Mouse (Mus musculus): ENCODE data around the gene Igfals. TPM values are rescaled to one million over a fixed set of nuclear protein-coding genes. Genes with fewer than 3 reads are reported as not detected.
A peak's percentile ranks its signal among the peaks of the same experiment; 100 is the strongest.

The Igfals gene
- total and polyA plus RNA-seq, 2 experiments from 2014 or later = 0.53 to 1.7 TPM

DNA sequence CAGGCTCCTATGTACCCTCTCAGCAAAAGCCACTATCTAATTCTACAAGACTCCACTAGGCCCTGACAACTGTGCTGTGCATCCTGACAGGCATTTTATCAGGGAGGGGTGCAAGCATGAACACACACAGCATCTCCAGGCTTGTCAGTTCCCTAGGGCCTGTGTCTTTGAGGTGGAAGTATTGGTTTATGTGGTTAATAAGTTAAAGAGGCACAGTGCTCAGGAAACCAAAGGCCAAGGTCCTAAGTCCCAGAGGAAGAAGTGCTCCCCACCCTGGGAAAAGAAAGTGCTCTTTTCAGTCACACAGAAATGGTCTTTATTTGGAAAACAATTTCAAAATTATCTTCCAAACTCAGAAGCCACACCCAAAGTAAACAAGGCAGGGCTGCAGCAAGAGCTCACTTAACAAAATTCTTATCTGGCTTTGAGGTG is 17.2 kb upstream of the Igfals start:
- Histone ChIP-seq H3K27me3 (ENCODE audit: control insufficient read depth, insufficient read depth, low read length) (no peaks in the 10 kb centered on the region), H3K4me1 (ENCODE audit: control insufficient read depth, insufficient read depth) (peaks cover 27% of the 10 kb centered on the region), H3K36me3 (replicated peaks; ENCODE audit: control insufficient read depth, insufficient read depth, low read length) (peaks cover 10% of the 10 kb centered on the region), H3K4me2 (ENCODE audit: low read depth, low read length) (peak overlapping the region; percentile 89), H3K9me3 (replicated peaks; ENCODE audit: control insufficient read depth, low read length) (no peaks in the 10 kb centered on the region), H3K9ac (replicated peaks; ENCODE audit: low read depth, low read length) (peak overlapping the region; percentile 12), H3K27ac (ENCODE audit: low read depth) (peak overlapping the region; percentile 93), H3K4me3 (ENCODE audit: low read depth, low read length) (peak overlapping the region; percentile 65)
- no peak for DNase-seq (ENCODE audit: low spot score)
- ATAC-seq (ENCODE audit: insufficient read depth, low read depth) = no peak
- TF ChIP-seq EP300 (IDR thresholded peaks at IDR 0.05; ENCODE audit: low read depth) (no peak), CTCF (IDR thresholded peaks at IDR 0.05; ENCODE audit: low read depth) (no peak)

DNA sequence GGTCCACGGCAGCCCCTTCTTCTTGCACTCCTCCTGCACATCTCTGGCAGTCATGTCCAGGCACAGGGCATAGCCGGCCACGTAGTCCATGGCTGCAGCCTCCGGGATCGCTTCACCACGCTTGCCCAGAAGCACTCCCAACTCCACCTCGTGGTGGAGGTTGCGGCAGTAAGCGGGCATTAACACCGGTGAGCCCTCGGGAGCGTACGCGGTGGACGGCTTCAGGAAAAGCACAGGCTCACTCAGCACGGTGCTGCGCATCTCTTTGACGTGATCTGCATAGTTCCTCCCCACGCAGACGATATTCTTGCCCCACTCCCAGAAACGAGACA is 16.1 kb upstream of the Igfals start:
- Histone ChIP-seq H3K4me1 (ENCODE audit: control insufficient read depth, insufficient read depth) (peaks cover 22% of the 10 kb centered on the region), H3K4me3 (ENCODE audit: low read depth, low read length) (peak overlapping the region; percentile 65), H3K27me3 (ENCODE audit: control insufficient read depth, insufficient read depth, low read length) (no peaks in the 10 kb centered on the region), H3K9me3 (replicated peaks; ENCODE audit: control insufficient read depth, low read length) (no peaks in the 10 kb centered on the region), H3K4me2 (ENCODE audit: low read depth, low read length) (peak overlapping the region; percentile 89), H3K36me3 (replicated peaks; ENCODE audit: control insufficient read depth, insufficient read depth, low read length) (peaks cover 19% of the 10 kb centered on the region), H3K27ac (ENCODE audit: low read depth) (peak overlapping the region; percentile 93), H3K9ac (replicated peaks; ENCODE audit: low read depth, low read length) (peak overlapping the region; percentile 72)
- DNase-seq (ENCODE audit: low spot score) (peak; percentile 33), ATAC-seq (ENCODE audit: insufficient read depth, low read depth) (peak; percentile 47)
- WGBS = 1% methylated on average over 21 of the region's 21 CpGs
- no peak; the same call in 1 of the 2 replicates for TF ChIP-seq EP300 (IDR thresholded peaks at IDR 0.05; ENCODE audit: low read depth)
- peak; percentile 45 for TF ChIP-seq CTCF (IDR thresholded peaks at IDR 0.05; ENCODE audit: low read depth)

DNA sequence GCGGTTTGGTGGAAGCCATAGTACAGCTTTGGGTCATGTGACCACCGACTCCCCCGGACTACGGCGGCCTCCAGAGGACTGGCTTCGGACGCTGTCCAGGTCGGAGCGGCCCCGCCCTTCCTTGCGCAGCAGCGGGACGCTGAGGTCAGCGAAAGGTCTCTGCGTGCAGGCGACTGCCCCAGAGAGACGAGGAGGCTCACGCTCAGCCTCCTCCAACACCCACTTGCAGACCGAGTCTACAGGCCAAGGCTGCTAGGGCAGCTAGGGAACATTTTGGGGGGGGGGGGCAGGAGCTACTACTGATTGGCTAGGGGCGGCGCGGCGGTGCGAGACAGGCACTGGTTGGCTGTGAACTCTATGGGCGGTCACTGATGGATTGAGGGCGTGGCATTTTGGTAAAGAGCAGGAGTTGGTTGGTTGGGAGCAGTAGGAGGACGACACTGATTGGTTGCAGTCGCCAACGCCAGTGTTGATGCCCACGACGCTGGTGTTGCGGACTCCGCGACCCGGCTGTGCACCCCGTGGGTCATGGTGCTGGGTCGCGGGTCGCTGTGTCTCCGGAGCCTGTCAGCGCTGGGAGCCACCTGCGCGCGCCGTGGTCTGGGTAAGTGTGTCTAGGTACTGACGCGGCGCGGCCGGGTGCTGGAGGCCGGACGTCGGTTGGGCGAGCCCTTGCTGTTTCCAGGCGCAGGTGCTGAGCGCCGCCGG is 15.6 kb upstream of the Igfals start, which contains the start of gene Fahd1:
TSS of gene Fahd1 (minus strand) at position 300 of the 708 bp plus-strand sequence.
- peaks cover 17% of the 10 kb centered on the region for H3K4me1 ChIP-seq (ENCODE audit: control insufficient read depth, insufficient read depth)
- H3K9ac ChIP-seq (replicated peaks; ENCODE audit: low read depth, low read length) = peak within 1 kb of the TSS; percentile 72
- H3K27me3 ChIP-seq (ENCODE audit: control insufficient read depth, insufficient read depth, low read length) = no peaks in the 10 kb centered on the region
- WGBS = under 1% methylated on average over 58 of the region's 58 CpGs
- peak; percentile 76 for TF ChIP-seq EP300 (IDR thresholded peaks at IDR 0.05; ENCODE audit: low read depth)
- TF ChIP-seq CTCF (IDR thresholded peaks at IDR 0.05; ENCODE audit: low read depth) = no peak
- H3K4me3 ChIP-seq (ENCODE audit: low read depth, low read length) = peak within 1 kb of the TSS; percentile 65
- peak; percentile 99 for DNase-seq (ENCODE audit: low spot score)
- H3K9me3 ChIP-seq (replicated peaks; ENCODE audit: control insufficient read depth, low read length) = no peaks in the 10 kb centered on the region
- H3K4me2 ChIP-seq (ENCODE audit: low read depth, low read length) = peak within 1 kb of the TSS; percentile 89
- H3K36me3 ChIP-seq (replicated peaks; ENCODE audit: control insufficient read depth, insufficient read depth, low read length) = peaks cover 24% of the 10 kb centered on the region
- ATAC-seq (ENCODE audit: insufficient read depth, low read depth) = peak; percentile 96
- peak within 1 kb of the TSS; percentile 93 for H3K27ac ChIP-seq (ENCODE audit: low read depth)

DNA sequence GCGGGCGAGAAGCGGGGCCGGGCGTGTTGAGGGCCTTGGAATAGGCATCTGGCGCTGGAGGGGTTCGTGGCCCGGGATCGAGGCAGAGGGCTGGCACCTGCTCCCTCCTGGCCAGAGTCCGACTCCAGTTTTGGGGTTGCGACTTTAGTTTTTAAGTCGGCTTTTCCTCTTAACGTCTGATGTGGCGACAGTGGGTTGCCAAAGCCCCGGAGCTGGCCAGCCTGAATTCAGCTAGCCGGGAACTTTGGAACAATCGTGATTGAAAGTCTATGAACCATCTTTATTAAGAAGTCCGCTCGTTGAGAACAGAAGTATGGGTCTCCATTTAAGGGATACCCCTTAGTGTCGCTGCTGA is 15.0 kb upstream of the Igfals start:
- Histone ChIP-seq H3K9ac (replicated peaks; ENCODE audit: low read depth, low read length) (peak overlapping the region; percentile 58), H3K9me3 (replicated peaks; ENCODE audit: control insufficient read depth, low read length) (no peaks in the 10 kb centered on the region), H3K4me3 (ENCODE audit: low read depth, low read length) (peak overlapping the region; percentile 65), H3K4me2 (ENCODE audit: low read depth, low read length) (peak overlapping the region; percentile 89), H3K36me3 (replicated peaks; ENCODE audit: control insufficient read depth, insufficient read depth, low read length) (peaks cover 24% of the 10 kb centered on the region), H3K27me3 (ENCODE audit: control insufficient read depth, insufficient read depth, low read length) (no peaks in the 10 kb centered on the region), H3K4me1 (ENCODE audit: control insufficient read depth, insufficient read depth) (peaks cover 15% of the 10 kb centered on the region), H3K27ac (ENCODE audit: low read depth) (peak overlapping the region; percentile 93)
- no peak for TF ChIP-seq CTCF (IDR thresholded peaks at IDR 0.05; ENCODE audit: low read depth)
- 1% methylated on average over 20 of the region's 20 CpGs for WGBS
- ATAC-seq (ENCODE audit: insufficient read depth, low read depth) = no peak
- DNase-seq (ENCODE audit: low spot score) = no peak

DNA sequence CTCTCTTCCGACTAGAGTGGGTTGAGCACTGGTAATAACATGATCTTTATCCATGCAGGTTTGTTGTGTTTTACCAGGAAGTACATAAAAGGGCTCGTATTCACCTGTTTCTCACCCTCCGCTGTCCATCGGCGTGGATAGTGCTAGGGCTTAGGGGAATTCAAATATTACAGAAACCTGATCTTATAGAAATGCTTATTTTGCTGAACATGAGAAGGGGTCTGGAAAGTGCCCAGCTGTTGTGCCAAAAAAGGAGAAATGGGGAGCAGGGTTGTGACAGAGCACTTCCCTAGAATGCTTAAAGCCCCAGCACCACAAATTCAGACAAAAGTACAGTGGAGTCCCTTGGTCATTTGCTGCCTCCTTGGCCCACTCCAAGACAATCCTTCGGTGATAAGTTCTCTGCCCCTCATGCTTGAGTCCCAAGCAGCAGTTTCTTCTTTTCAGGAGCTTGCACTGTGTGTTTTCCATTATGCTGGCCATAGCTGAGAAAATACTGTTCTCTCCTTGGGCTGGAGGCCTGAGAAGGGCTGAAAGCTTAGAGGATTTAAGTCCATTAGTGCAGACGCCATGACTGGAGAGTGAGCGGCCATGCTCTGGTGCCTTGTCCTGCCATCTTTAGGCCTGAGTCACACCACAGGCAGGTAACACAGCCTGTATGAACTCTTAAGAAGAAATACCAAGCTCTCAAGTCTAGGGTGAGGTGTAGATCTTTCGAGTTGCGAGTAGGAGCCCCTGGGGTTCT is 14.2 kb upstream of the Igfals start:
- TF ChIP-seq CTCF (IDR thresholded peaks at IDR 0.05; ENCODE audit: low read depth) (no peak), EP300 (IDR thresholded peaks at IDR 0.05; ENCODE audit: low read depth) (no peak)
- ATAC-seq (ENCODE audit: insufficient read depth, low read depth) (no peak), DNase-seq (ENCODE audit: low spot score) (no peak)
- H3K4me2 ChIP-seq (ENCODE audit: low read depth, low read length) = peak overlapping the region; percentile 89
- H3K9ac ChIP-seq (replicated peaks; ENCODE audit: low read depth, low read length) = 0 out of 2 replicates have a peak overlapping the region, but pooled peaks have one; percentile 58
- WGBS = 81% methylated on average over 10 of the region's 10 CpGs
- peak overlapping the region; percentile 65 for H3K4me3 ChIP-seq (ENCODE audit: low read depth, low read length)
- H3K4me1 ChIP-seq (ENCODE audit: control insufficient read depth, insufficient read depth) = peaks cover 15% of the 10 kb centered on the region
- no peaks in the 10 kb centered on the region for H3K9me3 ChIP-seq (replicated peaks; ENCODE audit: control insufficient read depth, low read length)
- H3K27ac ChIP-seq (ENCODE audit: low read depth) = no peak overlapping the region
- H3K36me3 ChIP-seq (replicated peaks; ENCODE audit: control insufficient read depth, insufficient read depth, low read length) = peaks cover 28% of the 10 kb centered on the region
- no peaks in the 10 kb centered on the region for H3K27me3 ChIP-seq (ENCODE audit: control insufficient read depth, insufficient read depth, low read length)
